Mouse (Mus musculus): ENCODE measurements around the gene Zar1l.

Zar1l gene

GRCm38 (mm10) chr5:150478612-150479011 lies 39.4 kb downstream of the Zar1l start:
- peak; percentile 95 for DNase-seq

DNA sequence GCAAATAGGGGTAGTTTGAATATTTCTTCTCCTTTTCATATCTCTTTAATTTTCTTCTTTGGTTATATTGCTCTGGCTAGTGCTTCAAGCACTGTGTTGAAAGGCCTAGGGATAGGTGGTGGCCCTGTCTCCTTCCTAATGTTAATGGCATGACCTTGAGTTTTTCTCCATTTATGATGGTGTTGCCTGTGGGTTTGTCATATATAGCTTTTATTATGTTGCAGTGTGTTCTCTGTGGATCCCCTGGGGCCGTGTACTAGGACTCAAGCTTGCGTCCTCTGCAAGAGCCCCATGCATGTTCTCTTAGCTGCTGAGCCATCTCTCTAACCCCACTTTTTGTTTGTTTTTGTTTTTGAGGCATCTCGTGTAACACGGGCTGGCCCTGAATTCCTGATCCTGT lies 40.6 kb downstream of the Zar1l start:
- DNase-seq: peak; percentile 68

DNA sequence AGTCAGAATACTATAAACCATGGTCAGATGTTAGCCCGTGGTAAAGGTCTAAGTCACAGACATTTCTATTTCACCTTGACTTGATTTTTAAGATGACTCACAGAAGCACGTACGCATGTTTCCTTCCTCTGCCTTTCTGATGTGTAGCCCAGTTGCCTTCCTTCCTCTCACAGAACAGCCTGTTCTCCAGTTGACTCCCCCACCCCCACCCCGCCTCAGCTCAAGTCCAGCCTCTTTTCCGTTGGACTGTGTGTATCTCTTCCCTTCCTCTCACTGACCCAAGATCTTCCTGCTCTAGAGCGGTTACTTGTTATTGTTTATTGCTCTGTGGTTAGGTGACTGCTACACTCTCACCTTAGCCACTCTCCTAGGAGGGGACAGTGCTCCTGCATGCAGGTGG lies 49.5 kb downstream of the Zar1l start:
- DNase-seq: peak; percentile 98

GRCm38 (mm10) chr5:150466132-150466531 lies 51.8 kb downstream of the Zar1l start:
- peak; percentile 100 for DNase-seq

DNA sequence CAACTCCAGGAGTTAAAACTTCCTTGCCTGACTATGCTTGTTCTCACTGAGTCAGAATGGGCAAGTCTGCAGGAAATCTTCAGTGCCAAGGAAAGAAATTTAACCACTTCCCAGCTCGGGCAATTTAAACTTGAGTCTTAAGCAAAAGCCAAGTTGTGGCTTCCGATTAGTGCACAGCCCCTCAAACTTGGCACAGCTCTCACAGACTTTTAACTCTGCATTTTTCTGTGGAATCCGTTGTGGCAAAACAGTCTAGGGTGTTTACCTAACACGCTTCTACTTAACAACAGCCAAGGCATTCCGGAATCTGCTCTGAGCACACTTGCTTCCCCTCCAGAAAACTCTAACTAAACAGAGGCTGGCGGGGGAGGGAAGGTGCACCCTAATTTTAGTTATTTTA lies 52.7 kb downstream of the Zar1l start:
- DNase-seq: peak; percentile 94

DNA sequence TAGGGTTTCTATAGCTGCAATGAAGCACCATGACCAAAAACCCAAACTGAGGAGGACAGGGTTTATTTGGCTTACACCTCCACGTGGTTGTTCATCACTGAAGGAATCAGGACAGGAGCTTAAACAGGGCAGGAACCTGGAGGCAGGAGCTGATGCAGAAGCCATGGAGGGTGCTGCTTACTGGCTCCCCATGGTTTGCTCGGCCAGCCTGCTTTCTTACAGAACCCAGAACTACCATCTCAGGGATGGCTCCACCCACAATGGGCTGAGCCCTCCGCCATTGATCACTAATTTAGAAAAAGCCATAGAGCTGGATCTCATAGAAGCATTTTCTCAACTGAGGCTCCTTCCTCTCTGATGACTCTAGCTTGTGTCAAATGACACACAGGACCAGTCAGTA lies 53.2 kb downstream of the Zar1l start:
- peak; percentile 90 for DNase-seq

DNA sequence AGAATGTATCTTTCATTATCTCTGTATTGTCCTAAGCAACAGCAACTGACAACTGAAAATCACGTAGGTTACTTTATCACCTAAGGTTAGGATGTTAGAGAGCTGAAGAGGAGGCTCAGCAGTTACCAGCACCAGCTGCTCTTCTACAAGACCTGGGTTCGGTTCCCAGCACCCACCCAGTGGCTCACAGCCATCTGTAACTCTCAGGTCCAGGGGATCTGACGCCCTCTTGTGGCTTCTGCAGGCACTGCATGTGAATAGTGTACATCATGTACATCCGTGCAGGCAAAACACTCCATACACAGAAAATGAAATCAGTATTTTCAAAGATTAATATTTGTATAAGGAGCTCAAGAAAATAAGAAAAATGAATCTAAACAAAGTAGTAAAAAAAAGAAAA lies 58.2 kb downstream of the Zar1l start:
- DNase-seq: no peak

- DNase-seq: peak; percentile 91
Measured at GRCm38 (mm10) chr5:150457904-150458739, 59.8 kb downstream of the Zar1l start.

- DNase-seq: peak; percentile 98
Measured at GRCm38 (mm10) chr5:150457165-150457903, 60.6 kb downstream of the Zar1l start.
